Mouse (Mus musculus) CD4-positive, CD25-positive, alpha-beta regulatory T cell, adult 2 months (primary cell): ENCODE measurements around the gene Mus81.

Source experiments
- DNase-seq: peaks from one replicate; pipeline ENCODE4 v3.0.0-alpha.2; 2012; ENCODE audit warnings: low read depth, low spot score

Mus81 gene

GRCm38 (mm10) chr19:5471846-5472245, 16.4 kb downstream of the Mus81 start:
- no peak for DNase-seq

- peak; percentile 72 for DNase-seq
These were observed 19.8 kb downstream of the Mus81 start, which contains the start of gene Ctsw for GRCm38 (mm10) chr19:5468374-5468773. Gene Ctsw (minus strand): TSS chr19:5468507.

- DNase-seq, result no peak
These were observed 21.2 kb downstream of the Mus81 start for GRCm38 (mm10) chr19:5466916-5467500.

GRCm38 (mm10) chr19:5465037-5465436, 23.2 kb downstream of the Mus81 start:
- no peak for DNase-seq

GRCm38 (mm10) chr19:5463791-5464562, 24.2 kb downstream of the Mus81 start:
- peak; percentile 76 for DNase-seq

- no peak for DNase-seq
These were observed 25.0 kb downstream of the Mus81 start for GRCm38 (mm10) chr19:5463212-5463611.

- no peak for DNase-seq
These were observed 26.8 kb downstream of the Mus81 start for GRCm38 (mm10) chr19:5461411-5461810.

- peak; percentile 89 for DNase-seq
These were observed 27.7 kb downstream of the Mus81 start, which contains the start of gene Fibp for GRCm38 (mm10) chr19:5460465-5460911. Gene Fibp (plus strand): TSS chr19:5460615.

GRCm38 (mm10) chr19:5459896-5460295, 28.3 kb downstream of the Mus81 start:
- DNase-seq, result no peak

GRCm38 (mm10) chr19:5459019-5459418, 29.2 kb downstream of the Mus81 start:
- DNase-seq, result no peak

GRCm38 (mm10) chr19:5457746-5458442, 30.3 kb downstream of the Mus81 start, which contains the start of gene Ccdc85b:
Gene Ccdc85b (minus strand): TSS chr19:5457894.
- no peak for DNase-seq

- peak; percentile 94 for DNase-seq
These were observed 31.1 kb downstream of the Mus81 start for GRCm38 (mm10) chr19:5456922-5457745.

- no peak for DNase-seq
These were observed 31.8 kb downstream of the Mus81 start for GRCm38 (mm10) chr19:5456241-5456921.

- DNase-seq, result no peak
These were observed 32.6 kb downstream of the Mus81 start for GRCm38 (mm10) chr19:5455568-5455967.

GRCm38 (mm10) chr19:5455037-5455436, 33.2 kb downstream of the Mus81 start:
- no peak for DNase-seq

GRCm38 (mm10) chr19:5451766-5452165, 36.4 kb downstream of the Mus81 start:
- no peak for DNase-seq

- no peak for DNase-seq
These were observed 38.5 kb downstream of the Mus81 start for GRCm38 (mm10) chr19:5449673-5450072.

GRCm38 (mm10) chr19:5448354-5449150, 39.6 kb downstream of the Mus81 start:
- peak; percentile 56 for DNase-seq

GRCm38 (mm10) chr19:5447515-5448353, 40.5 kb downstream of the Mus81 start, which contains the start of gene Fosl1:
Gene Fosl1 (plus strand): TSS chr19:5447547.
- peak; percentile 94 for DNase-seq
